Mouse (Mus musculus) urinary bladder, postnatal 36 days (tissue): Measurements from ENCODE around the gene Unc5cl.

Source experiments
- DNase-seq, 2 experiments: peaks; one replicate each; pipeline ENCODE4 v3.0.0; 2022; ENCODE audit warnings: low spot score in 2 of 2, mixed read lengths in 1 of 2

Unc5cl gene

GRCm38 (mm10) chr17:48539326-48539725 is 84.6 kb downstream of the Unc5cl start:
- no peak for DNase-seq

- DNase-seq, result no peak
Observed at GRCm38 (mm10) chr17:48542733-48543132, 88.0 kb downstream of the Unc5cl start.

DNA sequence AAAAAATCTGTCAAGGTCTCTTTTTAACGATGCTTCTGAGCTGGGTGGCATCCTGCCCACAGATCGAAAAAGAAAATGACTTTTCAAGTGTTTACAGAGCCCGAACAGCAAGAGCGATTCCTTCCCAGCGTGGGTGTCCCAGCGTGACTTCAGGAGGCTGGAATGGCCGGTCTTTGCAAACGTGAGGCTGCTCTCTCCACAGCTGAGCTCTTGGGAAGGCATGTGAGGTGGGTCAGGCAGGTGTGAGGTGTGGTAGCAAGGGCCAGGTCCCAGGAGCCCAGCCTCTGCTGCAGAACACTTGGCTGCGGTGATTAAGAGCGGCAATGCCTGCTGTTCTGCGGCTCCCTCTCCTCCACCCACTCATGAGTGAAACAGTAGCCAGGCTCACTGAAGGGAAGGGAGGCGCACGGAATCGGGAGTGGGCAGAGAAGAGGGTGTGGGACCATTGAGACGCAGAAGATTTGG is 88.6 kb downstream of the Unc5cl start:
- DNase-seq, result no peak

DNA sequence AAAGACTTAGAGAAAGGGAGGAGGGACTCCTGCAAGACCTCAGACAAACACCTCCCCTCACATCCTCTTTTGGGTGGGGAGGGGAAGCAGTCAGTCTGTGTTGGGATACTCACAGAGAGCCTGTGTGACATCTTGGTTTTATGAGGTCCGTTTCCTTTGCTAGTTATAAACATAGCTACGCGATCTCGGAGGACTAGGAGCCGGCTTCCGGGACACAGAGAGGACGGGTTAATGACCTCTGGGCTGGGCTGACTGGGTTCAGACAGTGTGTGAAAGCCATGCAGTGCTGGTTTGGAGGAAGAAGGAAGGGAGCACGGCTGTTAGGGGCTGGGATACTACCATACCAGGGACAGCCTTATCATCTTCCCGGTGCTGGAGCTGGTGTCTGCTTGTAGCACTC is 90.0 kb downstream of the Unc5cl start:
- DNase-seq, result no peak

DNA sequence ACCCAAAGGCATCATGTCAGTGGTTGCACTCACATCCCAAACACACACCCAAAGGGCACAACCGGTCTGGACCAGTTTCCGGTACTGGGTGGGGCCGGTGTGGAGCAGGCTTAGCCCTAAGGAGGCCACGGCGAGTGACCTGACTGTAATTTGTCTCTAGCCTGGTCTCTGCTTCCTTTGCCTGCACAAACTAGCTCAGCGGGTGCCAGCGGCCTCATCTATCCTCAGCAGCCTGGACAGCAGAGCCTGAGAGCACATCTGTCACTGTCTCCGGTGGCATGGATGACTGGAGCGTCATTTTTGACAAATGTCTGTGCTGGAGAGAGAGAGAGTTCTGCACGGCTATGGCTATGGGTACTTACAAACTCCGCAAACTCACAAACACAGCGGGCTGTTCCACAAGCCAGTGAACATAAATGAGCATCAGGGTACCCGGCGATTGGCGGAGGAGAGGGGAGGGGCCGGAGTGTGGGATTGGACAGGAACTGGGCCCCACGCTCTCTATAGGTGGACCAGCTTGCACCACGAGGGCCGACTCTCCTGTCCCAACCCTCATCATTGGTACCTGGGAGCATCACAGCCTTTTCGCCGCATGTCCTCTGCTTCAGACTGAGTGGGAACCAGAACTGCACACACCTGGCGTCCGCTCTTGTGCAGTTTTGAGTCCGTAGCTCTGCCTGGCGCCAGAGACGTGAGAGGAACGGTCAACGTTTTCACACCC is 90.7 kb downstream of the Unc5cl start:
- DNase-seq, result no peak

GRCm38 (mm10) chr17:48546036-48546435 is 91.3 kb downstream of the Unc5cl start:
- DNase-seq, result no peak

GRCm38 (mm10) chr17:48547668-48548067 is 93.0 kb downstream of the Unc5cl start:
- DNase-seq, result no peak

DNA sequence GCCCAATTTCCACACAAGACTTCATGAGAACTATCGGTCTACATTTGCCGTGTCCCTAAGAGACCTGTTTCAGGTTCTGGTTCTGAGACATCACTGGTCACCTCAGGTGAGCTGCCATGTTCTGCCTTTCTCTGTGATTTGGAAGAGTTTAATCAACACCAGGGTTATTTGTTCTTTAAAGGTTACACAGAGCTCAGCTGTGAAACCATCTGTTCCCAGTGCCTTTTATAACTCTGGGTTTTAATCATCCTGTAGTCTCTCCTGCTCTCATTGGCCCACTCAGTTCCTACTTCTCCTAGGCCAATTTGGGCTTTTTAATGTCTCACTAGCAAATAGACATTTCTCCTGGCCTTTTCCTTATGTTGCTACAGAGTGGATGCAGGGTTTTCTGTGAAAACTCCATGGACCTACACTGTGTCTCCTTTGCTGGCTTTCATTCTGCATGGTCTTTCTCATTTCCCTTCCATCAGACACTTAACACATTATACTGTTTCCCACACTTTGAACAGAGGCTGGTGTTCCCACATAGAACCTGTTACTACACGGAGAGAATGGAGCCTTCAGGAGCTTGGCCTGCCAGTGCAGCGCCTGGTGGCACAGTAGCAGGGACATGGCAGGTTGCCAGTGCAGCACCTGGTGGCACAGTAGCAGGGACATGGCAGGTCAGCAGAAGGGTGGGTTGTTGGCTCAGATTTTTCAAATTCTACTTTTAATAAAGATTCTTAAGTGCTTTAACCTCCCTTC is 97.3 kb downstream of the Unc5cl start:
- DNase-seq, result no peak

DNA sequence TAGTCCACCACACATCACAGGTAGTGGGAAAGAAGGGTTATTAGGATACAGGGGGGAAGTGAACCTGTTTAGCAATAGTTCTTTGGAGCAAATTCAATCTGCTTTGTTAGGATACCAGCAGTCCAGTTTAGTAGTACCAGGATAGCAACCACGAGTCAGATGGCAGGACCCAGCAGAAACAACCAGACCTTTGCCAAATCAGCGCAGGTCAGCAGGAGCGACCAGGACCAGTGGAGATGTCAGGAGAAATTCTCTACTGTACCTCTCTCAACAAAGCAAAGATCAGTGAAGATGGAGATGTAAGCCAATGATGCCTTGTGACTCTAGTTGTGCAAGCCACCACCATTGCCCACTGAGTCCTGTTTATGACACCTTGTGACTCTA is 97.8 kb downstream of the Unc5cl start:
- DNase-seq, result no peak

- DNase-seq, result no peak
Observed at GRCm38 (mm10) chr17:48556223-48556962, 101.7 kb downstream of the Unc5cl start.

GRCm38 (mm10) chr17:48557823-48558715 is 103.4 kb downstream of the Unc5cl start:
- DNase-seq, result no peak

DNA sequence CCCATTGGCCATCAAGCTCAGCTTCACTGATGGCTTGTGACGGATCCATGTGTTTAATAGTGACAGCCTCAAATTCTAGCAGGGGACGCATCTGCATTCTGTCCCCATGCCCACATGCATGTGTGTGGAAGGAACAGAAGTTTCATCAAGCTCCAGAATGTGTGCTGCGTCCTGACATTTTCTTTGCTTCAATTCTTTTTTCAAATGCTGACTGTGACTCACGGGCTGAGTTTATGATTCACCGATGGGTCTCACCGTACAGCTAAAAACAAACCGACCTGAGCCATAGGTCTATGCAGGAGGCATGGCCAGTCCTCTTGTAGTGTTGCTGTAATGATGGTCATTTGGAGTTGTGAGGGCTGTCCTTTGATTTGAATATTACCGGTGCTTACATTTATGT is 110.2 kb downstream of the Unc5cl start:
- DNase-seq, result no peak

GRCm38 (mm10) chr17:48569656-48570055 is 115.0 kb downstream of the Unc5cl start:
- no peak for DNase-seq

- DNase-seq, result no peak
Observed at GRCm38 (mm10) chr17:48581153-48581552, 126.5 kb downstream of the Unc5cl start.

DNA sequence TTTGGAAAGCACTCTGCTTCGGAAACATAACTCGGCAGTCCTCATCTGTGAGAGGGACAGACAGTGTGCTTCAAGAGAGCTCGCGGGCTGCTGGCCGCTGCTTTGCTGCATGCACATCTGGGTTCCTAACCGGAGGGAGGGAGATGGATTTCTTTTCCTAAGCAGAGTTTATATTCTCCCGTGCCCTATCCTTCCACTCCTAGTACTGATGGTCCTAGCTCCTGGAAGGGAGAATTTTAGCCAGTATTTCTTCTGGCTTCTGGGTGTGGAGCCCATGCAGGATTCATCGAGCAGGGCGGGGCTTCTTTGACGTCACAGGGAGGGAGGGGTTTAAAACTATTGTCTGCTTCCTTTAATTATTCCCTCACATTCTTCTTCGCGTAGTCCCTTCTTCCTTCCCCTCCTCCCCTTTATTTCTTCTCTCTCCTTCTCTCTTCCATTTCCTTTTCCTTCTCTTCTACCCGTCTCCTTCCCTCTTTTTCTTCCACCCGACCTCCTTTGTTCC is 127.8 kb downstream of the Unc5cl start:
- DNase-seq, result no peak

DNA sequence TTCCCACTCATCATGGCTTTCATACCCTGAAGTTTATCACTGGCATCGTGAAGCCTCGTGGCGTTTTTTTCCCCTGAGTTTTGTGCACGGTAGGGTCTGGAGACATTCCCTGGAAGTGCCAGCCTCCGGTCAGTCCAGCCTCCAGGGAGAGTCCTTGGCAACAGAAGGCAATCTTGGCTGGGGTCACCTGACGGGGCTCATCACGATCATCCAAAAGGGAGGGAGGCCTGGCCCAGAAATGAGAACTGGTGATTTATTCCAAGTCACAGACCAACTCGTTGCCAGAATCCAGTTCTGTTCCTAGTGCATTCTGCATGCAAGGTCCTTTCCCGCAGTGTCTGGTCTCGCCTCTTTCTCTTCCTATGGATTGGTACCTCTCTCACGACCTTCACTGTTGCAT is 128.7 kb downstream of the Unc5cl start:
- DNase-seq, result no peak

GRCm38 (mm10) chr17:48585902-48586359 is 131.2 kb downstream of the Unc5cl start:
- no peak for DNase-seq

GRCm38 (mm10) chr17:48588674-48589073 is 134.0 kb downstream of the Unc5cl start:
- DNase-seq, result no peak
